Mouse (Mus musculus): Measurements from ENCODE around the gene Ampd2. TPM values are rescaled to one million over a fixed set of nuclear protein-coding genes. Genes with fewer than 3 reads are reported as not detected.

Ampd2 gene
- polyA plus RNA-seq (2012; rRNA removed) = 90.2 and 99.8 TPM in 2 replicates

GRCm38 (mm10) chr3:108086470-108086979 lies at the start of gene Ampd2:
Gene Ampd2, minus strand, starts transcription at chr3:108086651.

DNA sequence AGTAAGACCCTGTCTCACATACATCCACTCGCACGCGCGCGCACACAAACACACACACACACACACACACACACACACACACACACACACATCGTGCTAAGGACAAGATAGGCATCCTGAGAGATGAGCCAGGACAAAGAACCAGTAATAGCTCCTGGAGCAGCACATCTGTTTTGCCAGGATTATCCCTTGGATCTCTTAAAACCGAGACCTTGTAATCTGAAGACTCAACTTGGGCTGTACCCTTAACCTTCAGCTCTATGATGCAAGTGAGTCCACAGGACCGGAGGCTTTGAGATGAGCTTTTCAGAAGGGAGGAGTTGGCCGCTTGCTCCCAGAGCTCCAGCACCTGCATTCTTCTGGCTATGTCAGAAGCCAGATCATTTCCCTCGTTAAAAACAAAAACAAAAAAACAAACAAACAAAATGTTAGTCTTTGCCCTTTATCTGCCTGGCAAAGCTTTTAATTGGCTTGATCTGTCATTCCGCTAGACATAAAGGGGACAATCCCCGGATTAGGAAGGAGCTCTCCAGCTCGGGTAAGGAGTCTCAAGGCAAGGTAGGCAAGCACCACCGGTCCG lies 6.2 kb upstream of the Ampd2 start, which contains the start of gene Gnat2:
Gnat2 (plus strand) TSS at position 254 of the 580 bp plus-strand sequence.

DNA sequence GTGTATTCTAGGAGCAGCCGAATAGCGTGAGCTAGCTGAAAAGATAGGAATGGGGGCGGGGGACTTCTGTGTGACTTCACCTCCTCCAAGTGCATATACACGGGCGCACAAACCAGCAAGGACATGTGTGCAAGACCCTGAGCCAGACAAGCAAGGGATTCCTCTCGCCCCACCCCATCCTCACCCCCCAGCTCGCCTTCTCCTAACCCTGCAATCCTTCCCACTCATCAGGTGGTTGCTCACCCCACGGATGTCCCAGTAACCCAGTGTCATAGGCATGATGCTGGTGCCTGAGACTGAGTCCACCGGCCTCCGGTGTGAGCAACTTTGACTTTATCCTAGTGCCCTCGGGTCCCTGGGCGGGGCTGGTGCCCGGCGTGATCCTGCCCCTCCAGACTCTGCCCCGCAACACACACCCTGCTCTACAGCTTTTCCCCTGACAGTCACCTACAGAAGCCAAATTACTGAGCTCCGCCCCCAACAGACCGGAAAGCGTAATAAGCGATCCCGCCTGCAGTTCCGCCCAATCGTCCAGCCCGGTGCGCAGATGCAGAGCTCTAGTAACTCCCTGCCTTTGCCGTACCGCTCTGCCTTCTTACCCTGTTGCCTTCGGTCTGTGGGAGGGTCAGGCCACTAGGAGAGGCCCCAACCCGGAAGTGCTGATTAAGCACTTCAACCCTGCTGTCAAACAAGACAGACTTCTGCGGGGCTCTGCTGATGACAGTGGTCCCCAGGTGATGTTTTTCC lies 41.9 kb downstream of the Ampd2 start, which contains the start of gene Gstm4:
Gstm4 (minus strand) TSS at position 501 of the 747 bp plus-strand sequence.

Other genes starting within 250 kb of the Ampd2 start
- 0.03 TPM in 1 of 2 replicates, not detected in the other for gene Eps8l3, start 209.4 kb downstream of the Ampd2 start, polyA plus RNA-seq (2012; rRNA removed)
- gene Gstm5, start 190.8 kb downstream of the Ampd2 start, polyA plus RNA-seq (2012; rRNA removed) = 158 and 185 TPM in 2 replicates
- 40.9 and 45.0 TPM in 2 replicates for gene Gstm7, start 154.8 kb downstream of the Ampd2 start, polyA plus RNA-seq (2012; rRNA removed)
- gene Gstm6, start 142.9 kb downstream of the Ampd2 start, polyA plus RNA-seq (2012; rRNA removed) = 10.0 and 10.6 TPM in 2 replicates
- gene Gstm3, start 117.4 kb downstream of the Ampd2 start, polyA plus RNA-seq (2012; rRNA removed) = not detected in 2 replicates
- 6.8 and 8.2 TPM in 2 replicates for gene Gstm2, start 100.2 kb downstream of the Ampd2 start, polyA plus RNA-seq (2012; rRNA removed)
- 86.3 and 90.3 TPM in 2 replicates for gene Gstm1, start 68.7 kb downstream of the Ampd2 start, polyA plus RNA-seq (2012; rRNA removed)
- gene Gstm4, start 41.8 kb downstream of the Ampd2 start, polyA plus RNA-seq (2012; rRNA removed) = 17.0 and 18.1 TPM in 2 replicates
- 0.10 and 0.20 TPM in 2 replicates for gene Gnat2, start 6.1 kb upstream of the Ampd2 start, polyA plus RNA-seq (2012; rRNA removed)
- gene Gnai3, start 59.5 kb upstream of the Ampd2 start, polyA plus RNA-seq (2012; rRNA removed) = 79.9 and 83.6 TPM in 2 replicates
- 5.2 TPM in 2 replicates for gene Gpr61, start 68.2 kb upstream of the Ampd2 start, polyA plus RNA-seq (2012; rRNA removed)
- gene Amigo1, start 99.7 kb upstream of the Ampd2 start, polyA plus RNA-seq (2012; rRNA removed) = 19.0 and 19.8 TPM in 2 replicates
- 6.6 and 6.9 TPM in 2 replicates for gene Cyb561d1, start 114.6 kb upstream of the Ampd2 start, polyA plus RNA-seq (2012; rRNA removed)
- 36.4 and 37.2 TPM in 2 replicates for gene Atxn7l2, start 124.3 kb upstream of the Ampd2 start, polyA plus RNA-seq (2012; rRNA removed)
- 1.0 and 2.5 TPM in 2 replicates for gene Sypl2, start 140.0 kb upstream of the Ampd2 start, polyA plus RNA-seq (2012; rRNA removed)
- 166 and 175 TPM in 2 replicates for gene Psma5, start 170.3 kb upstream of the Ampd2 start, polyA plus RNA-seq (2012; rRNA removed)
- 61.8 and 62.0 TPM in 2 replicates for gene Sort1, start 197.4 kb upstream of the Ampd2 start, polyA plus RNA-seq (2012; rRNA removed)

Data from central nervous system, embryonic 18 days (tissue).